Mouse (Mus musculus): ENCODE data around the gene Ndrg3. TPM values are rescaled to one million over a fixed set of nuclear protein-coding genes. Genes with fewer than 3 reads are reported as not detected.
"Not testable (repeated sequence)": the region's sequence is repeated elsewhere in the genome, so short reads cannot be mapped to it uniquely, and the experiment has no call there.

Gene Ndrg3
- polyA plus RNA-seq, 1 experiment from 2014 or later, result 34.4 TPM

DNA sequence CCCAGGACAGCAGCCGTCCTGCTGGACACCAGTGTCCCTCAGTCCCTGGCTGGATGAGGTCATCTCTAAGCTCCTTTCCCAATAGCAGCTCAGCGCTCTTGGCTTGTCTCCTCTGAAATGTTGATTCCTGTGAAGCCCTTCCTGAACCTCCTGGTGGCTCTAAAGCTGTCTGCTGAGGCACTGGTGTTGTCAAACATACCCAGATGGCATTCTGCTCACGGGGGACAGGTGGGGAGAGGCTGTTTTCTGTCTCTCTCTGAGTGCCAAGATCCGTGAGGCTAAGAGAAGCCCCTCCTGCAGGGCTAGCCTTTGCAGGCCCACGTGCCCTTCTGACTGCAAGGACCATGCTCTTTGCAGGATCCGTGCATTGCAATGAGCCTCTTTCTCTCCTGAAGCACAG, 51.9 kb downstream of the Ndrg3 start:
- not testable (repeated sequence) for H3K36me3 ChIP-seq (ENCODE audit: control insufficient read depth, insufficient read depth, low read length); H3K27ac ChIP-seq (ENCODE audit: low read depth, low read length); H3K27me3 ChIP-seq (ENCODE audit: control insufficient read depth, insufficient read depth, low read length); H3K9me3 ChIP-seq (replicated peaks; ENCODE audit: control insufficient read depth, low read length); H3K4me3 ChIP-seq (ENCODE audit: low read depth, low read length); H3K4me1 ChIP-seq (ENCODE audit: control insufficient read depth, insufficient read depth, low read length); H3K4me2 ChIP-seq; H3K9ac ChIP-seq (ENCODE audit: low read depth, low read length); ATAC-seq (replicated peaks; ENCODE audit: insufficient number of reproducible peaks, low FRiP score, low TSS enrichment)
- WGBS (ENCODE audit: insufficient replicate concordance), result 58% methylated on average over 6 of the region's 6 CpGs

DNA sequence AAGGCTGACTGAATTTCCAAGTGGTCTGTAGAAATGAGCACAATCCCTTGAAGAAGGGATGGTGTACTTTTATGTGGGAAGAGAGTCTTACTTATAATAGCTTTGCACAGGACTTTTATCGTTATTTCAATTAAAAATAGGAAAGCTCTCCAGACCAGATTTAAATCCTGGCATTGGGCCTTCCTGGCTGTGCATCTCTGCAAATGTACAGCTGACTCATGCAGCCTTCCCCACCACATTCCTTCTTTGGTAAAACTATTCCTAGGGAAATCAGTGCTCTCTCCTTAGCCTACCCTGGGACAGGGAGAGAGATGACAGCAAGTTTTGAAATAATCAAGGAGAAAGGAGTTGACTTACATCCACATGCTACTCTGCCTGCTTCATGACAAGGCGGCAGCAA, 54.1 kb downstream of the Ndrg3 start:
- no peak overlapping the region for H3K4me3 ChIP-seq (ENCODE audit: low read depth, low read length)
- no peaks in the 10 kb centered on the region; the same call in 1 of the 2 replicates for H3K36me3 ChIP-seq (ENCODE audit: control insufficient read depth, insufficient read depth, low read length)
- no peak for ATAC-seq (replicated peaks; ENCODE audit: insufficient number of reproducible peaks, low FRiP score, low TSS enrichment)
- no peak overlapping the region; the same call in 1 of the 2 replicates for H3K9ac ChIP-seq (ENCODE audit: low read depth, low read length)
- no peaks in the 10 kb centered on the region for H3K4me1 ChIP-seq (ENCODE audit: control insufficient read depth, insufficient read depth, low read length)
- 78% methylated on average over 2 of the region's 2 CpGs for WGBS (ENCODE audit: insufficient replicate concordance)
- H3K27me3 ChIP-seq (ENCODE audit: control insufficient read depth, insufficient read depth, low read length), result no peaks in the 10 kb centered on the region
- H3K27ac ChIP-seq (ENCODE audit: low read depth, low read length), result no peak overlapping the region
- H3K4me2 ChIP-seq, result no peak overlapping the region
- H3K9me3 ChIP-seq (replicated peaks; ENCODE audit: control insufficient read depth, low read length), result no peaks in the 10 kb centered on the region

DNA sequence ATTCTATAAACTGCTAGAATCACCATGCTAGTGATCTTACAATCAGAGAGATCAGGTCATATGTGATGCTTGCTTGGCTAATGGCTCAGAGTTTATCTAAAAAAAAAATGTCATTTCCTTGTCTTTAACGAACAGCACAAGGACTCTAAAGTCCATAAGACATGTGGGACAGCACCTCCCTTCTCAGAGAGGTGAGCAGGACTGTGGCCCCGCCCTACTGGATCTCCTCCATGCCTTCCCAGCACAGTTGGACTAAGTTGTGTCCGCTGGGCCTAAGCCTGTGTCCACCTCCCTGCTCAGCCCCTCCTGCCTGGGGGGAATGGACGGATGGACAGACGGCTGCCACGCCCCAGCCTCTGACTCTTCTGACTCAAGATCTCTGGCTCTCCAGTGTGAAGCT, 56.9 kb downstream of the Ndrg3 start:
- WGBS (ENCODE audit: insufficient replicate concordance), result 85% methylated on average over 6 of the region's 6 CpGs
- Histone ChIP-seq H3K4me1 (ENCODE audit: control insufficient read depth, insufficient read depth, low read length) (no peaks in the 10 kb centered on the region), H3K4me2 (no peak overlapping the region), H3K9me3 (replicated peaks; ENCODE audit: control insufficient read depth, low read length) (no peaks in the 10 kb centered on the region), H3K27ac (ENCODE audit: low read depth, low read length) (no peak overlapping the region), H3K9ac (ENCODE audit: low read depth, low read length) (no peak overlapping the region), H3K4me3 (ENCODE audit: low read depth, low read length) (no peak overlapping the region), H3K27me3 (ENCODE audit: control insufficient read depth, insufficient read depth, low read length) (no peaks in the 10 kb centered on the region), H3K36me3 (ENCODE audit: control insufficient read depth, insufficient read depth, low read length) (peaks cover 5% of the 10 kb centered on the region)
- ATAC-seq (replicated peaks; ENCODE audit: insufficient number of reproducible peaks, low FRiP score, low TSS enrichment), result no peak

DNA sequence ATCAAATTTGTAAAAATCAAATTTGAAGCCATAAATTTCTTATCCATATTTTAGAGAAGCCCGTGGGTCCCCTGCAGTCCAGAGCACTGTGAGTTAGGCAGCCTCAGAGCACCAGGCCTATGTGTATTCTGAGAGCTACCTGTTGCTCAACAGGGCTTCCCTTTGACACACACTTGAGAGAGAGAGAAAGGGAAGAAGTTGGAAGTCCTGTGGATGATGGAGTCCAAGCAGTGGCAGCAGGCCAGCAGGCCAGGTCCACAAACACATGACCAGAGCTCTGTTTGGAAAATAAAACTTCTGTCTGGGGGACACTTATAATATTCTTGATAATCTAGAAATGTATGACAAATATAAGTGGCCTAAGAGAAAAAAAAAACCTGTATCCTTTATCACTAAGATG, 58.4 kb downstream of the Ndrg3 start:
- Histone ChIP-seq H3K27me3 (ENCODE audit: control insufficient read depth, insufficient read depth, low read length) (no peaks in the 10 kb centered on the region), H3K4me3 (ENCODE audit: low read depth, low read length) (no peak overlapping the region), H3K27ac (ENCODE audit: low read depth, low read length) (no peak overlapping the region), H3K36me3 (ENCODE audit: control insufficient read depth, insufficient read depth, low read length) (peaks cover 5% of the 10 kb centered on the region), H3K4me2 (no peak overlapping the region), H3K9ac (ENCODE audit: low read depth, low read length) (no peak overlapping the region), H3K4me1 (ENCODE audit: control insufficient read depth, insufficient read depth, low read length) (no peaks in the 10 kb centered on the region), H3K9me3 (replicated peaks; ENCODE audit: control insufficient read depth, low read length) (no peaks in the 10 kb centered on the region)
- WGBS (ENCODE audit: insufficient replicate concordance), result 87% methylated on average over 1 of the region's 1 CpGs
- ATAC-seq (replicated peaks; ENCODE audit: insufficient number of reproducible peaks, low FRiP score, low TSS enrichment), result no peak

DNA sequence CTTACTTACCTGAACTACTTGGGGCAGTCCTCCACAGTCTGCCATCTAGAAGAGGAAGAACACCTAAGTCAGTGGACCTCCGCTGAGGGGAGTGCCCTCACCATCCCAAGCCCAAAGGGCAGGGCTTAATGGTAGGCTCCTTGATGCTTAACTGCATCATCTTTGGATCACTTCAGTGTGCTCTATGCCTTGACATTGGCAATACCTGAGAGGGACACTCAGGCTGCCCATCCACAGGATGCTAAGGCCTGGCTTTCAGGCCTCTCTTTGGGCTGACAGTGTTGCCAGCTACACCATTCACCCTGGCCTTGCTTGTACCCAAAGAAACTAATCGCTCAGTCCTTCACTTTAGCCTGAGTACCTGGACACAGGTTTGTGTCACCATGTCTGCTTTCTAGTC, 60.4 kb downstream of the Ndrg3 start:
- Histone ChIP-seq H3K4me2 (no peak overlapping the region), H3K9me3 (replicated peaks; ENCODE audit: control insufficient read depth, low read length) (no peaks in the 10 kb centered on the region), H3K4me3 (ENCODE audit: low read depth, low read length) (no peak overlapping the region), H3K9ac (ENCODE audit: low read depth, low read length) (no peak overlapping the region), H3K27me3 (ENCODE audit: control insufficient read depth, insufficient read depth, low read length) (no peaks in the 10 kb centered on the region), H3K36me3 (ENCODE audit: control insufficient read depth, insufficient read depth, low read length) (peaks cover 5% of the 10 kb centered on the region), H3K27ac (ENCODE audit: low read depth, low read length) (no peak overlapping the region), H3K4me1 (ENCODE audit: control insufficient read depth, insufficient read depth, low read length) (no peaks in the 10 kb centered on the region; the same call in 1 of the 2 replicates)
- WGBS (ENCODE audit: insufficient replicate concordance), result 89% methylated on average over 2 of the region's 2 CpGs
- no peak for ATAC-seq (replicated peaks; ENCODE audit: insufficient number of reproducible peaks, low FRiP score, low TSS enrichment)

DNA sequence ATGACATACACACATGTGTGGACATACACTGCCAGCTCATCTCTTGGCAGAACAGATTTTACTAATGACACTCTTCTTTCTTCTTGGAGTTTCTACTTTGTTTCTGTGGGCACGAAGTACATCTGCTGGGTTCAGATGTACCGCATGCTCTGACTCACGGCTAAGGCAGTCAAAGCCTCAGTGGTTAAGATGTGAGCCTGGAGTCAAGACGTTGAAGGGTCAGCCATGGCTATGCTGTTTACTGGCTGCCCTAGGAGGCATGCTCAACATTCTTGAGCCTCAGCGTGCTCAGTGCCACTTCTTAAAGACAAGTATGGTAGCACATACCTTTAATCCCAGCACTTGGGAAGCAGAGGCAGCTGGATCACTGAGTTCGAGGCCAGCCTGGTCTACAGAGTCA, 61.3 kb downstream of the Ndrg3 start:
- no peaks in the 10 kb centered on the region for H3K27me3 ChIP-seq (ENCODE audit: control insufficient read depth, insufficient read depth, low read length)
- peaks cover 5% of the 10 kb centered on the region for H3K36me3 ChIP-seq (ENCODE audit: control insufficient read depth, insufficient read depth, low read length)

DNA sequence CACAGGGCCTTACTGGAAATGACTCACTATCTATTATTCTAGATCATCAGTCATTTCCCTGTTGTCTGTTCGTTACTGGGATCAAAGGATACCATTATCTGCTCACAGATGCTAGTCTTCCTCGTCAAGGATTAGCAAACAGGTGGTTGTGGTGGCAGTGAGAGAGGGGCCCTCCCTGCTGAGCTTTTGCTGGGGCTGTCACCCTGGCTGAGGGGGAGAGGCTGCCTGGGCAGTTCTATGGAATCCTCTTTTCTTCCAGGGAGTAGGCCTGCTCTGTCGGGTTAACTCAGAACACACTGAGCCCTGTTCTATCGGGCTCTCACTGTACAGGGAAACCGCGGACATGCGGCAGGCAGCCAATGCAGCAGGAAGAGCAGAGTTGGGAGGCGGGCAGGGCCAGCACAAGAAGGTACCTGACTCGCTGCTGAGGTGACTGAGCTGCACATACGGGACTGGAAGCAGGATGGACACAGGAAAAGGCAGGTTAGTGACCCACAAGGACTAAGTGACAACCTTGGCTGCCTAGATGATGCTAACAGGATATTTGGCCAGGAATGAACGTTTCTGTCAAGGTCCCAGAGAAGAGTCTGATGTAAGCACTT, 62.2 kb downstream of the Ndrg3 start:
- H3K9me3 ChIP-seq (replicated peaks; ENCODE audit: control insufficient read depth, low read length), result no peaks in the 10 kb centered on the region
- H3K4me3 ChIP-seq (ENCODE audit: low read depth, low read length), result no peak overlapping the region
- H3K4me1 ChIP-seq (ENCODE audit: control insufficient read depth, insufficient read depth, low read length), result no peaks in the 10 kb centered on the region; the same call in 1 of the 2 replicates
- no peak overlapping the region for H3K9ac ChIP-seq (ENCODE audit: low read depth, low read length)
- peaks cover 5% of the 10 kb centered on the region for H3K36me3 ChIP-seq (ENCODE audit: control insufficient read depth, insufficient read depth, low read length)
- WGBS (ENCODE audit: insufficient replicate concordance), result 62% methylated on average over 11 of the region's 11 CpGs
- H3K27me3 ChIP-seq (ENCODE audit: control insufficient read depth, insufficient read depth, low read length), result no peaks in the 10 kb centered on the region
- no peak overlapping the region for H3K27ac ChIP-seq (ENCODE audit: low read depth, low read length)
- no peak overlapping the region for H3K4me2 ChIP-seq
- no peak for ATAC-seq (replicated peaks; ENCODE audit: insufficient number of reproducible peaks, low FRiP score, low TSS enrichment)

More for the DNA sequence above, 61.3 kb downstream of the Ndrg3 start:
- H3K9me3 ChIP-seq (replicated peaks; ENCODE audit: control insufficient read depth, low read length), result no peaks in the 10 kb centered on the region
- H3K4me3 ChIP-seq (ENCODE audit: low read depth, low read length), result no peak overlapping the region
- no peak overlapping the region for H3K4me2 ChIP-seq
- 86% methylated on average over 6 of the region's 6 CpGs for WGBS (ENCODE audit: insufficient replicate concordance)
- no peak for ATAC-seq (replicated peaks; ENCODE audit: insufficient number of reproducible peaks, low FRiP score, low TSS enrichment)
- H3K9ac ChIP-seq (ENCODE audit: low read depth, low read length), result no peak overlapping the region
- no peaks in the 10 kb centered on the region; the same call in 1 of the 2 replicates for H3K4me1 ChIP-seq (ENCODE audit: control insufficient read depth, insufficient read depth, low read length)
- H3K27ac ChIP-seq (ENCODE audit: low read depth, low read length), result no peak overlapping the region

DNA sequence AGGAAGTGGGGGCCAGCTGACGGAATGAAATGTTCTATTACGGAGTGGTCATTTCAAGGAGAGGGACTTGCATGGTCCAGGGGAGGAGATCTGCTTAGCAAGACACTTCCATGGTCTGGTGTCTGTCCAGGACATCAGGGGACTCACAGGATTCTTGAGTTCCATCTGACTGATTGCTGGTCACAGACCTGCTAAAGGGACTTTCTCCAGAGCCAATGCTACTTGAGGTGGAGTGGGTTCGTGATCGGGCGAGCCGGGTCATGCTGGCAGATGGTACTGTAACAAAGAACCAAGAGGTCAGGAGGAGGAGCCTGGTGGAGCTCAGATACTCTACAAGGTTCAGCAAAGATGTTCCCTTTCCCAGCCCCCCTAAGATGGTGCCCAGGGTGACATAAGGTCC, 63.2 kb downstream of the Ndrg3 start:
- Histone ChIP-seq H3K27ac (ENCODE audit: low read depth, low read length) (no peak overlapping the region), H3K9me3 (replicated peaks; ENCODE audit: control insufficient read depth, low read length) (no peaks in the 10 kb centered on the region), H3K4me3 (ENCODE audit: low read depth, low read length) (no peak overlapping the region), H3K9ac (ENCODE audit: low read depth, low read length) (no peak overlapping the region), H3K27me3 (ENCODE audit: control insufficient read depth, insufficient read depth, low read length) (no peaks in the 10 kb centered on the region), H3K4me1 (ENCODE audit: control insufficient read depth, insufficient read depth, low read length) (peaks cover 3% of the 10 kb centered on the region; the same call in 1 of the 2 replicates), H3K36me3 (ENCODE audit: control insufficient read depth, insufficient read depth, low read length) (peaks cover 5% of the 10 kb centered on the region), H3K4me2 (no peak overlapping the region)
- WGBS (ENCODE audit: insufficient replicate concordance), result 90% methylated on average over 6 of the region's 6 CpGs
- ATAC-seq (replicated peaks; ENCODE audit: insufficient number of reproducible peaks, low FRiP score, low TSS enrichment), result no peak

DNA sequence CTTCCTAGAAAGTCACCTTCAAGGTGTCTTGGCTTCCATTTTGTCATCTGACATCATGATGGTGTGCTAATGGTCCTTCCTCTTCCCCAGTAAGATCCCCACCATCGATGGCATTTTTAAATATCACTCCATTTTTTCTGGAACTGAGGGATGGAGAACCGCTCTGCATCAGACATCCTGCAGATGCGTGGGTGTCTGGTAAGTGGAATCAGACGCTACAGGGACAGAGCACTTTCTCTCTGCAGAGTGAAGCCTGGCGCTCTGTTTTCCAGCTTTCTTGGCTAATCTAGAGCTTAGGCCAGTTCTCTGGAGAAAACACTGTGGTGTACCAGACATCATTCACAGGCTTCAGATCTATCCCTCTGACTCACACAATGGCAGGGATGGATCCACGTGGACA, 64.2 kb downstream of the Ndrg3 start:
- peaks cover 3% of the 10 kb centered on the region; the same call in 1 of the 2 replicates for H3K4me1 ChIP-seq (ENCODE audit: control insufficient read depth, insufficient read depth, low read length)
- H3K36me3 ChIP-seq (ENCODE audit: control insufficient read depth, insufficient read depth, low read length), result peaks cover 5% of the 10 kb centered on the region
- no peak for ATAC-seq (replicated peaks; ENCODE audit: insufficient number of reproducible peaks, low FRiP score, low TSS enrichment)
- no peak overlapping the region for H3K27ac ChIP-seq (ENCODE audit: low read depth, low read length)
- no peaks in the 10 kb centered on the region for H3K9me3 ChIP-seq (replicated peaks; ENCODE audit: control insufficient read depth, low read length)
- H3K9ac ChIP-seq (ENCODE audit: low read depth, low read length), result no peak overlapping the region
- no peaks in the 10 kb centered on the region for H3K27me3 ChIP-seq (ENCODE audit: control insufficient read depth, insufficient read depth, low read length)
- H3K4me3 ChIP-seq (ENCODE audit: low read depth, low read length), result no peak overlapping the region
- WGBS (ENCODE audit: insufficient replicate concordance), result 84% methylated on average over 6 of the region's 6 CpGs
- no peak overlapping the region for H3K4me2 ChIP-seq

All from heart, embryonic 11.5 days (tissue).